Mouse (Mus musculus) stomach, postnatal 0 days (tissue): ENCODE data around the gene Zfp667. TPM values are rescaled to one million over a fixed set of nuclear protein-coding genes. Genes with fewer than 3 reads are reported as not detected.
A peak's percentile ranks its signal among the peaks of the same experiment; 100 is the strongest.
"Not testable (repeated sequence)": the region's sequence is repeated elsewhere in the genome, so short reads cannot be mapped to it uniquely, and the experiment has no call there.

Experiments used
- ATAC-seq: fragments of 200-750 bp; cut with Nextera tagmentation; 2 replicates; pipeline ENCODE4 v1.8.0; 2017; ENCODE audit not compliant: low FRiP score, low TSS enrichment
- DNase-seq: peaks from one replicate; pipeline ENCODE4 v3.0.0-alpha.2; 2016; ENCODE audit warnings: low spot score
- H3K27ac ChIP-seq: fragments of 300-500 bp; sonication (generic); replicated peaks from 2 replicates; pipeline ENCODE4 v1.5.1; 2014; ENCODE audit warnings: mild to moderate bottlenecking, control low read depth
- H3K27me3 ChIP-seq: fragments of 300-500 bp; sonication (generic); 2 replicates; pipeline ENCODE4 v1.6.1; 2014; ENCODE audit warnings: low read length; ENCODE audit not compliant: control insufficient read depth, insufficient read depth
- H3K36me3 ChIP-seq: fragments of 300-500 bp; sonication (generic); 2 replicates; pipeline ENCODE4 v1.6.1; 2014; ENCODE audit warnings: low read length, mixed read lengths; ENCODE audit not compliant: control insufficient read depth, insufficient read depth
- H3K4me1 ChIP-seq: fragments of 300-500 bp; sonication (generic); replicated peaks from 2 replicates; pipeline ENCODE4 v1.6.1; 2014; ENCODE audit warnings: antibody characterized with exemption; ENCODE audit not compliant: control insufficient read depth, insufficient read depth
- H3K4me2 ChIP-seq: fragments of 300-500 bp; sonication (generic); replicated peaks from 2 replicates; pipeline ENCODE4 v1.6.1; 2014; ENCODE audit warnings: low read depth, mild to moderate bottlenecking, control low read depth, moderate library complexity
- H3K4me3 ChIP-seq: fragments of 300-500 bp; sonication (generic); 2 replicates; pipeline ENCODE4 v1.5.1; 2014; ENCODE audit warnings: low read depth, low read length, control low read depth
- H3K9ac ChIP-seq: fragments of 300-500 bp; sonication (generic); 2 replicates; pipeline ENCODE4 v1.6.1; 2014; ENCODE audit warnings: mild to moderate bottlenecking, low read length, control low read depth, mixed read lengths
- H3K9me3 ChIP-seq: fragments of 300-500 bp; sonication (generic); 2 replicates; pipeline ENCODE4 v1.6.1; 2016; ENCODE audit warnings: low read length; ENCODE audit not compliant: control insufficient read depth
- CTCF ChIP-seq: IDR thresholded peaks from 2 replicates; pipeline ENCODE4 v1.5.1; 2016; ENCODE audit warnings: antibody characterized with exemption, low read depth, mild to moderate bottlenecking, moderate library complexity
- EP300 ChIP-seq: optimal IDR thresholded peaks from 2 replicates; pipeline ENCODE3; 2016; ENCODE audit warnings: antibody characterized with exemption
- WGBS: fragments of 180-500 bp; shearing (Covaris S2); extraction: QIAGEN DNeasy Blood & Tissue Kit; methylation state at CpG from one replicate; pipeline ENCODE4 v1.1.7; 2014; 5-methylcytosine and 5-hydroxymethylcytosine counted together
- polyA plus RNA-seq: library from polyadenylated mRNA; unstranded; fragments of >200 nt; fragmentation: Nextera tagmentation; extraction: Ambion mirVana; gene quantifications from 2 replicates; pipeline ENCODE4 v1.2.1, GENCODE M21; 2015

The Zfp667 gene
- polyA plus RNA-seq, 1 experiment from 2014 or later, result 5.4 TPM

DNA sequence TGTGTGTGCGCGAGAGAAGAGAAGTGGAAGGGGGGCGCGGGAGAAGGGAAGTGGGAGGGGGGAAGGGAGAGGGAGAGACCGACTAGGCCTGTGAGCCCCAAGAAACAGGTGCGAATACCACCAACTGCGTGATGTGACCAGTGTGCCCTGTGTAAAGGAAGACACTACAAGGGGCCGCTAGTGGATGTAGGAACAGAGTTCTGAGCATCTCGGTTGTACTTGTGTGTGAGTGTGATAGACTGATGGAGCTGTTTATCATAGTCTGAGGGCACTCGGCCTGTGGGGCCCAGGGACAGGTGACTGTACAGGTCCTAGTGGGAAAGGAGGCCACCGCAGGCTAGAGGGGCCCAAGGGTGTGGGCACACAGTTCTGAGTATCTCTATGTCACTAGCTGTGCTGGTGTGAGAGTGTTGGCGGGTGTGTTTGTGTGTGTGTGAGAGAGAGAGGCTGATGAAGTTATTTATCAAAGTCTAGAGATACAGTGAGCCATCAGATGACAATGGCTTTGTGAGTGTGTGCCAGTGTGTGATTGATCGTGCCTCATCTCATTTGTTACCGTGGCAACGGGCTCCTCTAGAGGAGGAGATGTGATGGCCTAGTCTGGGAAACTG, 647 bp downstream of the Zfp667 start:
- 16% methylated on average over 15 of the region's 15 CpGs for WGBS
- Histone ChIP-seq H3K27me3 (no peaks in the 10 kb centered on the region), H3K9me3 (no peaks in the 10 kb centered on the region), H3K4me3 (peak overlapping the region; percentile 48), H3K36me3 (no peaks in the 10 kb centered on the region; the same call in 1 of the 2 replicates), H3K27ac (no peak overlapping the region), H3K4me1 (peaks cover 3% of the 10 kb centered on the region; the same call in 1 of the 2 replicates), H3K9ac (peak overlapping the region; percentile 54), H3K4me2 (peak overlapping the region; percentile 68)
- DNase-seq (no peak), ATAC-seq (peak; percentile 4; the same call in 1 of the 2 replicates)
- no peak for TF ChIP-seq CTCF
- no peak for TF ChIP-seq EP300

DNA sequence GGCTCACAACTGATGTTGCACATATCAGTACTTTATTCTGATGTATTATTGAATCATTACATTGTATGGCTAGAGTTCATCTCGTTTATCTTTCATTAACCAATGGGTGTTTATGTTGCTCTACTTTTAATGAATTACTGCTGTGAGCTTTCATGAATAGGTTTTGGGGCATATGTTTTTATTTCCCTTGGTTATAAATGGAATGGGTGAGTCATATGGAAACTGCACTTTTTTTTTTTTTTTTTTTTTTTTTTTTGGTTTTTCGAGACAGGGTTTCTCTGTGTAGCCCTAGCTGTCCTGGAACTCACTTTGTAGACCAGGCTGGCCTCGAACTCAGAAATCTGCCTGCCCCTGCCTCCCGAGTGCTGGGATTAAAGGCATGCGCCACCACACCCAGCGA, 4.7 kb downstream of the Zfp667 start:
- 94% methylated on average over 5 of the region's 6 CpGs for WGBS
- not testable (repeated sequence) for H3K36me3 ChIP-seq, H3K4me3 ChIP-seq, H3K9me3 ChIP-seq, H3K27ac ChIP-seq, DNase-seq, H3K9ac ChIP-seq, H3K4me2 ChIP-seq, H3K4me1 ChIP-seq, ATAC-seq, H3K27me3 ChIP-seq

DNA sequence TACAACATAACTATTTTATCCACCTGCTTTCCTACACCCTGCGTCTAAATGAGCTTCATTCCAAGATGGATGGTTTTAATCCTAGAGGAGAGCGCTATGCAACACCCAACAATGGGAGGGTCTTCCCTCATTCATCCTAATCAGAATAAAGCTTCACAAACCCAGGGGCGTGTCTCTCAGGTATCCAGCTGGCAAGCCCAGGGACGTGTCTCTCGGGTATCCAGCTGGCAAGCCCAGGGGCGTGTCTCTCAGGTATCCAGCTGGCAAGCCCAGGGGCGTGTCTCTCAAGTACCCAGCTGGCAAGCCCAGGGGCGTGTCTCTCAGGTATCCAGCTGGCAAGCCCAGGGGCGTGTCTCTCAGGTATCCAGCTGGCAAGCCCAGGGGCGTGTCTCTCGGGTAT, 14.4 kb downstream of the Zfp667 start:
- not testable (repeated sequence) for H3K27me3 ChIP-seq, ATAC-seq, H3K27ac ChIP-seq, H3K4me2 ChIP-seq, H3K36me3 ChIP-seq, H3K4me3 ChIP-seq, H3K4me1 ChIP-seq, H3K9me3 ChIP-seq, H3K9ac ChIP-seq
- WGBS, result 39% methylated on average over 11 of the region's 11 CpGs
- DNase-seq, result peak; percentile 23

DNA sequence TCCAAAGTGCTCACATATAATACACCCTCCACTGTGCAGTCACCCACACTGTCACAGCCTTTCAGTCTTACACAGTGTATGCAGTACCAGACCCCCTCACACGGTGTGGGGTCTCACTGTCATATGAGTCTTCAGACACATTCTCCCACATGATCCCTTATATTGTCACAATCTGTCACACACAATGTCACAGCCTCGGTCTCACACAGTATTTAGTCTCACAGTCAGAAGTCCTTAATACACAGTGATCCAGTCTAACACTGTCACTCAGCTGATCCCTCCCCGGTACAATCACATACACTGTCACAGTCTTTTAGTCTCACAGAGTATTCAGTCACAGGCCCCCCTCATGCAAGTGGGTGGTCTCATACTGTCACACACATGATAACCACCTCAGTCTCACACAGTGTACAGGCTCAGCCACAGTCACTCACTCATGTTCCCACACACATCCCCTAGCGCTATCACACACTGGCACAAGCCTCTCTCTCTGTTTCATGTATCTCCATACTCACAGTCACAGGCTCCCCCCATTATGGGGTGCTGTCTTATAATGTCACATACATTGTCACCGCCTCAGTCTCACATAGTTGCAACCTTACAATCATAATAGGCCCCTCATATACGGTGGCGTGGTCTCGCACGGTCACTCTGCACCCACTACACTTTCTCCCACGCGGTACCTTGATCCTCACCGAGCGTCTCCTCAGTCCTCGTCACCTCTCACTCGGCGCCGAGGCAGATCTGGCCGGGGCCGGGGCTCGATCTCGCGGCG, 44.3 kb downstream of the Zfp667 start:
- H3K36me3 ChIP-seq, result no peaks in the 10 kb centered on the region
- 14% methylated on average over 23 of the region's 23 CpGs for WGBS
- ATAC-seq (peak; percentile 75), DNase-seq (no peak)
- H3K4me3 ChIP-seq, result peak overlapping the region; percentile 48
- 0 out of 2 replicates have a peak, but pooled peaks cover 3% of the 10 kb centered on the region for H3K4me1 ChIP-seq
- H3K9me3 ChIP-seq, result no peaks in the 10 kb centered on the region
- no peak for TF ChIP-seq EP300
- TF ChIP-seq CTCF, result no peak; the same call in 1 of the 2 replicates
- peak overlapping the region; percentile 54 for H3K4me2 ChIP-seq
- H3K27ac ChIP-seq, result peak overlapping the region; percentile 58
- H3K9ac ChIP-seq, result peak overlapping the region; percentile 53
- H3K27me3 ChIP-seq, result no peaks in the 10 kb centered on the region

DNA sequence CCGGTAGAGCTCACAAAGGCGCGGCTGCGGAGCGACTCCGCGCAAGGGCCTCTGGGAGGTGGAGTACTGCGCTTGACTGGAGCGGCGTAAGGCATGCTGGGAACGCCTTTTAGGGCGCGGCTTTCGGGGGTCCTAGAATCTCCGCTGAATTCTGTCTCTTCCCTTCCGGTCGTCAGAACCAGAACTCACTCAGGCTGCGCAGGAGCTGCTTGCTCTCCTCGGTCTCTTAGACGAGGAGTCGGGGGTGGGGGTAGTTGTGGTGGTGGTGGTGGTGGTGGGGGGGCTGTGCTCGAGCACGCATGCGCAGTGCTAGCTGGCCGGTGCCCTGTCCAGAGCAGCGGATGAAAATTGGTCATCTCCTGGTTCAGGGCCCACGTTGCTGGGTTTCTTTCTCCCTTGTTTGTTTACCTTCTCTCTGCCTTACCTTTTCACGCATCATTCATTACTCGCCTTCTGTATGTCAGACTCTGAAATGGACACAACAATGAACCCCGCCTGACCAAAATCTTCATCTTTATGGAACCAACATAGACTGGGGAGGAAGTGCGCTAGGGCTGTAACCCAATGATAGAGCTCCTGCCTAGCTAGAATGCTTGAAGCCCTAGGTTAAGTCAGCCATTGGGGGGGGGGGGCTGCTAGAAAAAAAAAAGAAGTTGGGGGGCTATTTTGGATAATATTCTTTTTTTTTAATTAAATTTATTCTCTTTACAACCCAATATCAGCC, 45.0 kb downstream of the Zfp667 start, which contains the start of gene Zfp583:
Gene Zfp583 (minus strand): TSS at position 53 of the 724 bp plus-strand sequence.
- Histone ChIP-seq H3K36me3 (no peaks in the 10 kb centered on the region), H3K9me3 (no peaks in the 10 kb centered on the region), H3K9ac (peak within 1 kb of the TSS; percentile 53), H3K4me1 (0 out of 2 replicates have a peak, but pooled peaks cover 3% of the 10 kb centered on the region), H3K4me2 (peak within 1 kb of the TSS; percentile 54), H3K27me3 (no peaks in the 10 kb centered on the region), H3K27ac (peak within 1 kb of the TSS; percentile 58), H3K4me3 (peak within 1 kb of the TSS; percentile 48)
- ATAC-seq (peak; percentile 94), DNase-seq (peak; percentile 76)
- WGBS, result 5% methylated on average over 31 of the region's 31 CpGs
- TF ChIP-seq EP300, result no peak

DNA sequence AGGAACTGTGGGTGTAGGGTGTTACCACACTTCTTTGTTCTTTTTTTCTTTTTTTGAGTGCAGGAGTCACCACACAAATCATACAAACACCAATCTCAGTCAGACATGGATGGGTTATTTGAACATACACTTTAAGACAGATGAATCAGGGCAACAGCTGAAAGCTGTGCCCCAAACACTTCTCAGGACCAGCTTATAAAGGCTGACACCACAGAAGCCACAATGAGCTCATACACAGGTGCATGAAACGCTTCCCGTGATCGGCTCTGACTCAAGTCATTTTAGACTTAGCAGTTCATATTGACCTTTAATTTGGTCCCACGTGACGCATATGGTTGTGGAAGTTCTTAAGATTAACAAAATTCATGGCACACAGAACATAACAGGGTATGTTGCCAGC, 53.5 kb downstream of the Zfp667 start:
- Histone ChIP-seq H3K36me3 (no peaks in the 10 kb centered on the region), H3K4me2 (no peak overlapping the region), H3K4me1 (no peaks in the 10 kb centered on the region), H3K4me3 (no peak overlapping the region), H3K27ac (no peak overlapping the region), H3K9me3 (no peaks in the 10 kb centered on the region), H3K9ac (no peak overlapping the region), H3K27me3 (no peaks in the 10 kb centered on the region)
- DNase-seq (no peak), ATAC-seq (no peak)
- TF ChIP-seq EP300 (no peak), CTCF (no peak)
- WGBS, result 75% methylated on average over 5 of the region's 5 CpGs
